Mouse (Mus musculus): Measurements from ENCODE around the gene Gm37240. TPM values are rescaled to one million over a fixed set of nuclear protein-coding genes. Genes with fewer than 3 reads are reported as not detected.

Gene Gm37240
- polyA plus RNA-seq, 1 experiment from 2014 or later, result 0.93 TPM

DNA sequence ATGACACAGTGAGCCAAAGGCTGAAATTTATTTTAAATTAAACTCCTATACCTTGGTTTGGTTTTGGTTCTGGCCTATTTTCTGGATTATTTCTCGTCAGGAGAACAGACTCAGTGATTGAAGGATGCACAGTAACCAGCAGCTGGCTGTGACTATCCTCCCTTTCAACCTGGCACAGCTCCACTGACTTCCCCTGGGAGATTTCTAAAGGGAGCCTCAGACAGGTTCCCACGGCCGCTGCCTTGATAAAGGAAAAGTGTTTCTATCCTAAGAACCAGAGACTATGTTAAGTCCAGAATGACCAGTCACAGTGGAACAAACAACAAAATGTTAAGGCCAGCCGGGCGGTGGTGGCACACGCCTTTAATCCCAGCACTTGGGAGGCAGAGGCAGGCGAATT is 106.4 kb downstream of the Gm37240 start:
- no peak overlapping the region for H3K27ac ChIP-seq (ENCODE audit: low read depth, low read length)
- WGBS, result 68% methylated on average over 7 of the region's 7 CpGs
- H3K9me3 ChIP-seq (ENCODE audit: control insufficient read depth, low read length), result no peaks in the 10 kb centered on the region
- ATAC-seq, result no peak
- H3K4me3 ChIP-seq (ENCODE audit: low read length), result no peak overlapping the region
- H3K27me3 ChIP-seq (replicated peaks; ENCODE audit: control insufficient read depth, insufficient read depth, low read length), result no peaks in the 10 kb centered on the region
- no peak overlapping the region for H3K9ac ChIP-seq (ENCODE audit: low read depth, low read length)
- peaks cover 3% of the 10 kb centered on the region; the same call in 1 of the 2 replicates for H3K4me1 ChIP-seq (ENCODE audit: control insufficient read depth, insufficient read depth, low read depth, low read length)
- H3K36me3 ChIP-seq (ENCODE audit: control insufficient read depth, insufficient read depth, low read length), result no peaks in the 10 kb centered on the region
- no peak overlapping the region for H3K4me2 ChIP-seq (ENCODE audit: low read length)

DNA sequence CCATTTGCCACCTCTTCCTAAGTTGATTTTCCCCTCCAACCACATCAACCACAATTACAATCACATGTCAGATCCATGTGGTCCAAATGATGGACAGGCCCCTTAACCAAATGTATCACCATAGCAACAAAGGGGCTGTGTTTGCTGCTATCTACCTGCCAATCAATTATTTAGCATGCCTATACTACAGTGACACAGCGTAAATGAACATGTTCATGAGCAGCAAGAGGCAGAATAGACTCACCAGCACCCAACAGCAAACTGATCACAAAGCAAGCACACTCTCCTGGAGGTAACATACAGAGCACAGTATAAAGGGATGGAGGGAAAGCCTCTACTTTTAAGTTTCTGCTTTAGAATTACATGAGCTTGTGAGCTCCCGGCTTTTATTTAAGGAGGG is 107.0 kb downstream of the Gm37240 start:
- H3K27ac ChIP-seq (ENCODE audit: low read depth, low read length), result no peak overlapping the region
- ATAC-seq, result no peak
- WGBS, result 50% methylated on average over 2 of the region's 2 CpGs
- H3K27me3 ChIP-seq (replicated peaks; ENCODE audit: control insufficient read depth, insufficient read depth, low read length), result no peaks in the 10 kb centered on the region
- no peaks in the 10 kb centered on the region for H3K36me3 ChIP-seq (ENCODE audit: control insufficient read depth, insufficient read depth, low read length)
- H3K4me3 ChIP-seq (ENCODE audit: low read length), result no peak overlapping the region
- H3K9me3 ChIP-seq (ENCODE audit: control insufficient read depth, low read length), result no peaks in the 10 kb centered on the region
- no peak overlapping the region for H3K4me2 ChIP-seq (ENCODE audit: low read length)
- no peak overlapping the region for H3K9ac ChIP-seq (ENCODE audit: low read depth, low read length)
- H3K4me1 ChIP-seq (ENCODE audit: control insufficient read depth, insufficient read depth, low read depth, low read length), result peaks cover 3% of the 10 kb centered on the region; the same call in 1 of the 2 replicates

DNA sequence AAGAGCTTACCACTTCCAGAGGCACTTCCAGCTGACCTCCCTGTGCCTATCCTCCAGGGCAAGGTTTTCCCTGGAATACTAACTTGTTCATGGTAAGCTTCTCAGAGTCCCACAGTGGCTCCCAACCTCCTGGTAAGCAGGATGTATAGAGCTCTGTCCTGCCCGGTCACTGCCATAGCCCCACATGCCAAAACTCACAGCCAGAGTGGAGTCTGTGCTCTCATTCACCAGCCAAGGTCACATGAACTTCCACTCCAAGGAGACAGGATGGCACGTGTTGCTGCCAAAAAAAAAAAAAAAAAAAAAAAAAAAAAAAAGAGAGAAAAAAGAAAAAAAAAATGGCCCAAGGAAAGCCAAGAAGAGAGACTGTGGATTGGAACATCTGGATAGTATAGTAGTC is 109.5 kb downstream of the Gm37240 start:
- ATAC-seq, result no peak
- 64% methylated on average over 2 of the region's 2 CpGs for WGBS

DNA sequence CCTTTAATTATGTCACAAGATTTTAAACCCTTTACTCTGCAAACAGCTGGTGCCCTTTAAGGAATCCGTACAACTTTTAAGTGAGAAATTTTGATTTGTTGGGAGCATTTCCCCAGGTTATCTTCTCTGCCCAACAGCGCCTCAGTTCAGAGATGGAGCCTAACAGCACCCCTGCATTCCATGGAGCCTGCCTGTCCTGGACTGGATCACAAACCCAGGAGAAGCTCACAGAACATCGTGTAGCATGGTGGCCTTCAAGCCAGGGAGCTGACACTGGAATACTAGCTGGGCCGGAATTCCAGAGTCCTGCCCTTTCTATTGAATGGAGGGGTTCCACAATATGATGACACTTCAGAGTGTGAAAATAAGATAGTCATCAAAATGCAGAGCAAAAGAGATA is 110.0 kb downstream of the Gm37240 start:
- no peak overlapping the region for H3K27ac ChIP-seq (ENCODE audit: low read depth, low read length)
- H3K36me3 ChIP-seq (ENCODE audit: control insufficient read depth, insufficient read depth, low read length), result no peaks in the 10 kb centered on the region
- no peaks in the 10 kb centered on the region for H3K27me3 ChIP-seq (replicated peaks; ENCODE audit: control insufficient read depth, insufficient read depth, low read length)
- 92% methylated on average over 4 of the region's 4 CpGs for whole genome bisulfite sequencing
- no peak for ATAC-seq
- no peaks in the 10 kb centered on the region for H3K9me3 ChIP-seq (ENCODE audit: control insufficient read depth, low read length)
- H3K4me3 ChIP-seq (ENCODE audit: low read length), result no peak overlapping the region
- no peak overlapping the region for H3K4me2 ChIP-seq (ENCODE audit: low read length)
- H3K4me1 ChIP-seq (ENCODE audit: control insufficient read depth, insufficient read depth, low read depth, low read length), result peaks cover 3% of the 10 kb centered on the region; the same call in 1 of the 2 replicates
- H3K9ac ChIP-seq (ENCODE audit: low read depth, low read length), result no peak overlapping the region

More for the DNA sequence above, 109.5 kb downstream of the Gm37240 start:
- Histone ChIP-seq H3K36me3 (ENCODE audit: control insufficient read depth, insufficient read depth, low read length) (no peaks in the 10 kb centered on the region), H3K9me3 (ENCODE audit: control insufficient read depth, low read length) (no peaks in the 10 kb centered on the region), H3K4me2 (ENCODE audit: low read length) (no peak overlapping the region), H3K27me3 (replicated peaks; ENCODE audit: control insufficient read depth, insufficient read depth, low read length) (no peaks in the 10 kb centered on the region), H3K4me3 (ENCODE audit: low read length) (no peak overlapping the region), H3K4me1 (ENCODE audit: control insufficient read depth, insufficient read depth, low read depth, low read length) (peaks cover 3% of the 10 kb centered on the region; the same call in 1 of the 2 replicates), H3K9ac (ENCODE audit: low read depth, low read length) (no peak overlapping the region), H3K27ac (ENCODE audit: low read depth, low read length) (no peak overlapping the region)

DNA sequence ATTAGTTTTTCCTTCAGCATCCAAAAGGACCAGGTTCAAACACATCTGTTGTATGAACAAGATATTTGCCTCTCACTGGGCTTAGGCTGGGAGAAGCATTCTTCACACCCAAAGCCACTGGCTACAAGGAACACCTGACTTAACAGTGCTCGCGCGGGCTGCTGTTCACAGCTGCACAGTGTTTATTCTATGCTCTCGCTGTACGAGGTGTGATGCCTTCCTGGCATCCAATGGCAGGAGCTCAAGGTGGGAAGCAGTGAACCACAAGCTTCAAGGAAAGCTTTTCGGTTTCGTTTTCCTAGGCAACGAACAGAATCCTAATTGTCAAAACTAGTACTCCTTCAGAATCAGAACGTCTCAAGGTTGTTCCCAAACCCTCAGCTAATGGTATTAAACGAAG is 110.6 kb downstream of the Gm37240 start:
- no peak overlapping the region for H3K4me2 ChIP-seq (ENCODE audit: low read length)
- no peak for ATAC-seq
- H3K27me3 ChIP-seq (replicated peaks; ENCODE audit: control insufficient read depth, insufficient read depth, low read length), result no peaks in the 10 kb centered on the region
- no peak overlapping the region for H3K9ac ChIP-seq (ENCODE audit: low read depth, low read length)
- no peaks in the 10 kb centered on the region for H3K9me3 ChIP-seq (ENCODE audit: control insufficient read depth, low read length)
- no peak overlapping the region for H3K27ac ChIP-seq (ENCODE audit: low read depth, low read length)
- H3K4me3 ChIP-seq (ENCODE audit: low read length), result no peak overlapping the region
- peaks cover 3% of the 10 kb centered on the region; the same call in 1 of the 2 replicates for H3K4me1 ChIP-seq (ENCODE audit: control insufficient read depth, insufficient read depth, low read depth, low read length)
- H3K36me3 ChIP-seq (ENCODE audit: control insufficient read depth, insufficient read depth, low read length), result no peaks in the 10 kb centered on the region
- WGBS, result 77% methylated on average over 10 of the region's 10 CpGs

DNA sequence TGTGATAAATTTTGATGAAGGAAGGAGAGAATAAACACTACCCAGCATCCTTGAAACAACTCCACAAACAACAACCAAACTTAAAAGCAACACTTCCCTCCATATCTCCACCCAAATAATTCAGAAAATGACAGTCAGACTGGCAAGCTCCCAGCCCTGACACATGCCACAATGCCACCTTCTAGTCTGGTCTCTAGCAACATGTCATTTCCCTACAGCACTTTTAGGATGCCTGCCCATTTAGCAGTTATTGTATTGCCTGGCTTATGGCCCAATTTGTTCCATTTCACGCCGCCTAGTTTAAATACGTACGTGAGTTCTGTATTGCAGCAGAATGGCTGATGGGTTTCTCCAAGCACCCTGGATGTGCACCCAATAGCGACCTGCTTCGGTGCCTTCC is 111.2 kb downstream of the Gm37240 start:
- no peak overlapping the region for H3K4me2 ChIP-seq (ENCODE audit: low read length)
- no peaks in the 10 kb centered on the region for H3K27me3 ChIP-seq (replicated peaks; ENCODE audit: control insufficient read depth, insufficient read depth, low read length)
- no peaks in the 10 kb centered on the region for H3K36me3 ChIP-seq (ENCODE audit: control insufficient read depth, insufficient read depth, low read length)
- 63% methylated on average over 6 of the region's 6 CpGs for whole genome bisulfite sequencing
- peaks cover 3% of the 10 kb centered on the region; the same call in 1 of the 2 replicates for H3K4me1 ChIP-seq (ENCODE audit: control insufficient read depth, insufficient read depth, low read depth, low read length)
- no peak for ATAC-seq
- H3K9ac ChIP-seq (ENCODE audit: low read depth, low read length), result no peak overlapping the region
- no peak overlapping the region for H3K4me3 ChIP-seq (ENCODE audit: low read length)
- H3K9me3 ChIP-seq (ENCODE audit: control insufficient read depth, low read length), result no peaks in the 10 kb centered on the region
- no peak overlapping the region for H3K27ac ChIP-seq (ENCODE audit: low read depth, low read length)

DNA sequence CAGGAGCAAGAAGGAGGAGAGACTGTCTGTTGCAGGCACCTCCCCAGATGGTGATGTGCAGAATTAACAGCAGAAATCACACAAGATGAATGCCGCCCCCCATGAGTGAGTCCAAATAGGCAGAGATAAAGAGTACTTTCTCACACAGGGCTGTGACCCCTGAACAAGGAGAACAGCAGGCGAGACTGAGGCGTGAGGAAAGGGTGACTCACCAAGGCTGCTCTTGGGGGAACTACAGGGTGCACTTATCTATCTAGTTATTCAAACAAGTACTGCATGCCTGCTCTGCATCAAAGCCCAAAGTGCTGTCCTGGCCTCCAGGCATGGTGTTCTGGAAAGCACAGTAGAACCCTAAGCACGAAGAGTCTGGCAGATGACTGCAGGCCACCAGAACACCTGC is 113.4 kb downstream of the Gm37240 start:
- H3K4me3 ChIP-seq (ENCODE audit: low read length), result no peak overlapping the region
- no peak overlapping the region for H3K27ac ChIP-seq (ENCODE audit: low read depth, low read length)
- no peak for ATAC-seq
- no peak overlapping the region for H3K4me2 ChIP-seq (ENCODE audit: low read length)
- no peaks in the 10 kb centered on the region for H3K27me3 ChIP-seq (replicated peaks; ENCODE audit: control insufficient read depth, insufficient read depth, low read length)
- 73% methylated on average over 4 of the region's 4 CpGs for WGBS
- no peaks in the 10 kb centered on the region for H3K9me3 ChIP-seq (ENCODE audit: control insufficient read depth, low read length)
- peaks cover 3% of the 10 kb centered on the region; the same call in 1 of the 2 replicates for H3K4me1 ChIP-seq (ENCODE audit: control insufficient read depth, insufficient read depth, low read depth, low read length)
- H3K36me3 ChIP-seq (ENCODE audit: control insufficient read depth, insufficient read depth, low read length), result no peaks in the 10 kb centered on the region
- no peak overlapping the region for H3K9ac ChIP-seq (ENCODE audit: low read depth, low read length)

DNA sequence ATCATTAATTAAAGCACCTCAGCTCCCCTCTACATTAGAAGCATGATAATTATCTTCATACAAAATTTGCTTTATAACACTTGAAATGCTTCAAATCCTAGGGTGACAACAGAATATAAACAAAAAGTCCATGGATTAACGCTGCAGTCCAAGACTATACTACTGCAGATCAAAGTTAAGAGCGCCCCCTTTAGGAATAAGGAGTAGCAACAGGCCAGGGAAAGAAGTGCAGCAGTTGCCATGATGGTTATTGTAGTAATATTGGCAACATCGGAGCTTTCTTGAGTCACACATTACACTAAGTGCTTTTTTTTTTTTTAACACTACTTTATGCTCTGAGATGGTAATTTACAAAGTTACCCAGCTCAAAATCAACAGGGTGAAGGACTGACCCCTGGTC is 113.9 kb downstream of the Gm37240 start:
- H3K36me3 ChIP-seq (ENCODE audit: control insufficient read depth, insufficient read depth, low read length), result no peaks in the 10 kb centered on the region
- H3K9me3 ChIP-seq (ENCODE audit: control insufficient read depth, low read length), result no peaks in the 10 kb centered on the region
- 52% methylated on average over 3 of the region's 3 CpGs for WGBS
- H3K9ac ChIP-seq (ENCODE audit: low read depth, low read length), result no peak overlapping the region
- H3K4me1 ChIP-seq (ENCODE audit: control insufficient read depth, insufficient read depth, low read depth, low read length), result peaks cover 3% of the 10 kb centered on the region; the same call in 1 of the 2 replicates
- no peak overlapping the region for H3K4me3 ChIP-seq (ENCODE audit: low read length)
- no peak for ATAC-seq
- H3K27ac ChIP-seq (ENCODE audit: low read depth, low read length), result no peak overlapping the region
- no peak overlapping the region for H3K4me2 ChIP-seq (ENCODE audit: low read length)
- H3K27me3 ChIP-seq (replicated peaks; ENCODE audit: control insufficient read depth, insufficient read depth, low read length), result no peaks in the 10 kb centered on the region

DNA sequence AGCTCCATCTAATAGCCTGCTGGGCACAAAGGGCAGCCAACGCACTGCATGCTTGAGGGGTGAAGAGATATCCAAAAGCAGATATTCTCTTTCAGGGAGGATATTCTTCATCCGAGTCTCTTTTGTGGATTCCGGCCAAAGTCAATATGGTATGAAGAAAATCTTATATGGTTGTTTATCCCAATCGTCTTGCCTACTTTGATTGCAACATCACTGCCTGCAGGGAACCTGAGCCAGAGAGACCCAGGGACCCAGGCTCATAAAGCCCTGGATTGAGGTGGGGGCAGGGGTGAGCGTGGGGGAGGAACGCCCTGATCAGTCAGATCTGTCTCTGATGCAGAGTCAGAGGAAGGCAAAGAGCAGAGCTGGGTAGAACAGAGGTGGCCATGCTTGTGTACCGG is 122.4 kb downstream of the Gm37240 start:
- no peak overlapping the region for H3K4me2 ChIP-seq (ENCODE audit: low read length)
- H3K36me3 ChIP-seq (ENCODE audit: control insufficient read depth, insufficient read depth, low read length), result no peaks in the 10 kb centered on the region
- H3K9ac ChIP-seq (ENCODE audit: low read depth, low read length), result no peak overlapping the region
- WGBS, result 66% methylated on average over 7 of the region's 7 CpGs
- peaks cover 3% of the 10 kb centered on the region; the same call in 1 of the 2 replicates for H3K4me1 ChIP-seq (ENCODE audit: control insufficient read depth, insufficient read depth, low read depth, low read length)
- ATAC-seq, result no peak
- H3K27me3 ChIP-seq (replicated peaks; ENCODE audit: control insufficient read depth, insufficient read depth, low read length), result no peaks in the 10 kb centered on the region
- H3K4me3 ChIP-seq (ENCODE audit: low read length), result no peak overlapping the region
- H3K9me3 ChIP-seq (ENCODE audit: control insufficient read depth, low read length), result no peaks in the 10 kb centered on the region
- no peak overlapping the region for H3K27ac ChIP-seq (ENCODE audit: low read depth, low read length)

All from hindbrain, embryonic 16.5 days (tissue).